Comparison of ENCODE assay signal across 8 mouse cellular contexts in the genomic region with DNA sequence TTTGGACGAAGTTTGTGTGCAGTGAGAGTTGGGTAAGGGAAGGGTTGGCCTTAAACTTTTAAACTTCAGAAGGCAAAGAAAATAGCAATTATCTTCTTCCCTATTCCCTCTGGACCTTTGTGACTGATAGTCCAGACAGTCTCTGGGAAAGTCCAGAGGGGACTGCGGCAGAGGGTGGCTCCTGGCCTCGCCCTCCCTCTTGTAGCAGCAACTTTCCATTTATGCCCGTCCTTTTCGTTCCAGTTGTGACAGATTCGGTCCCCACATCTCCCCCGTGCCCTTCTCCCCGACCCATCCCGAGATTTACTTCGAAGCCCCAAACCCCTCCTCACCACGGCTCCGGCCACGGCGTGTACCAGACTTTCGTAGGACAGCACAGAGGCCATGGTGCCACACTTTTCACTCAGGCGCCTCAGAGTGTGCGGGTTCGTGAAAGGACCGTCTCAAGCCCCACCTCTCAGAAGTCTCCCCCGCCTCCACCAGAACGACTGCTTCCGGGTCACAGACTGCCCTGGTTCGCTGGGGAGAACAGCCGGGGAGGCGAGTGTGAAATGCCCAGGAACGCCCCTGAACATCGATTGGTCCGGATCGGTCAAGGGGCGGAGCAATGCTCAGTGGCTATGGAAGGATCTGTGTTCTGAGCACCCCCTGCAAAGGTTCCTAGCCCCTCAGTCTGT. TPM values are rescaled to one million over a fixed set of nuclear protein-coding genes. Genes with fewer than 3 reads are reported as not detected.
A peak's percentile ranks its signal among the peaks of the same experiment; 100 is the strongest.
DNase-seq lines count a peak whose midpoint lies in the region; ATAC-seq and TF ChIP-seq lines count a peak whose summit lies in the region.

Gene Slc25a17, minus strand, starts transcription at position 468 of the 677 bp plus-strand sequence.

- DNase-seq in gastrocnemius, postnatal 10 days = peak; percentile 92
- peak; percentile 98 for DNase-seq in induced T-regulatory cell, adult 2 months (ENCODE audit: low read depth)
- DNase-seq in left cerebral cortex, adult 9 months (ENCODE audit: low spot score in 2 of 2) = peak; percentile 81 to 94
- peak; percentile 92 for DNase-seq in right cerebral cortex, postnatal 14 days
- DNase-seq in urinary bladder, postnatal 36 days (ENCODE audit: low spot score in 2 of 2) = peak; percentile 90 to 96

- peak within 1 kb of the TSS; percentile 16; the same call in 1 of the 2 replicates for H3K27ac ChIP-seq in cortical plate, adult 2 months (ENCODE audit: insufficient read depth, low read length)

- peak within 1 kb of the TSS; percentile 89 for H3K4me3 ChIP-seq in cortical plate, adult 2 months (ENCODE audit: insufficient read depth, low read length)

- no peak for TF ChIP-seq CTCF in cortical plate, adult 2 months (IDR thresholded peaks at IDR 0.05; ENCODE audit: extremely low read depth, insufficient read depth, low read length)

- peak; percentile 99 for ATAC-seq in activated CD4-positive, CD25-positive, alpha-beta regulatory T cell, adult 4 months
- ATAC-seq in megakaryocyte progenitor cell, adult 5-6 weeks (replicated peaks; ENCODE audit: poor library complexity) = peak; percentile 97

- no peak; the same call in 1 of the 2 replicates for TF ChIP-seq POLR2A in cortical plate, adult 2 months (IDR thresholded peaks at IDR 0.05; ENCODE audit: extremely low read depth, insufficient read depth, low read length)

- peaks cover 4% of the 10 kb centered on the region; the same call in 1 of the 2 replicates for H3K4me1 ChIP-seq in cortical plate, adult 2 months (ENCODE audit: control insufficient read depth, insufficient read depth, low read length)

RNA-seq across cellular contexts. Expression of gene Slc25a17, which starts in this region (rescaled TPM):
- 100 to 1,000 TPM in 1 of 2 experiments, 10 to 100 TPM in 1; 97.9 to 108 TPM for polyA plus RNA-seq in activated CD4-positive, CD25-positive, alpha-beta regulatory T cell, adult 4 months (2017; shearing (Covaris generic))
- 47.7 and 47.9 TPM in 2 replicates for polyA plus RNA-seq in cortical plate, adult 2 months (2012; rRNA removed)
- 10 to 100 TPM; 20.5 to 23.1 TPM for total RNA-seq in gastrocnemius, postnatal 10 days (2021)
- 77.2 and 78.7 TPM in 2 replicates for total RNA-seq in megakaryocyte progenitor cell, adult 5-6 weeks (2015)
- total RNA-seq in megakaryocyte progenitor cell, adult 5-6 weeks (2017) = 89.4 and 90.6 TPM in 2 replicates

Comparison
In these comparisons a context has a peak if more than half of its experiments do, and no peak if none do; other contexts are left out.
1. Peak in every context shown above with its lines: DNase-seq, ATAC-seq, H3K4me3 ChIP-seq and H3K27ac ChIP-seq.